Mouse (Mus musculus) neural tube, embryonic 15.5 days (tissue): ENCODE data around the gene Asrgl1. TPM values are rescaled to one million over a fixed set of nuclear protein-coding genes. Genes with fewer than 3 reads are reported as not detected.

ENCODE experiments used
- ATAC-seq: fragments of 200-750 bp; cut with Nextera tagmentation; 2 replicates; pipeline ENCODE4 v1.8.0; 2017; ENCODE audit warnings: mild to moderate bottlenecking, moderate TSS enrichment, moderate library complexity; ENCODE audit not compliant: low FRiP score
- H3K27ac ChIP-seq: fragments of 300-500 bp; sonication (generic); replicated peaks from 2 replicates; pipeline ENCODE4 v1.5.1; 2015; ENCODE audit warnings: mild to moderate bottlenecking, inconsistent platforms
- H3K27me3 ChIP-seq: fragments of 300-500 bp; sonication (generic); replicated peaks from 2 replicates; pipeline ENCODE4 v1.6.1; 2015; ENCODE audit warnings: inconsistent platforms
- H3K36me3 ChIP-seq: fragments of 300-500 bp; sonication (generic); 2 replicates; pipeline ENCODE4 v1.6.1; 2015; ENCODE audit warnings: inconsistent platforms
- H3K4me1 ChIP-seq: fragments of 300-500 bp; sonication (generic); 2 replicates; pipeline ENCODE4 v1.6.1; 2015; ENCODE audit warnings: inconsistent platforms
- H3K4me2 ChIP-seq: fragments of 300-500 bp; sonication (generic); 2 replicates; pipeline ENCODE4 v1.6.1; 2015; ENCODE audit warnings: inconsistent platforms, mild to moderate bottlenecking, moderate library complexity
- H3K4me3 ChIP-seq: fragments of 300-500 bp; sonication (generic); replicated peaks from 2 replicates; pipeline ENCODE4 v1.5.1; 2015; ENCODE audit warnings: mild to moderate bottlenecking, inconsistent platforms
- H3K9ac ChIP-seq: fragments of 300-500 bp; sonication (generic); replicated peaks from 2 replicates; pipeline ENCODE4 v1.6.1; 2015; ENCODE audit warnings: mild to moderate bottlenecking, inconsistent platforms
- H3K9me3 ChIP-seq: fragments of 300-500 bp; sonication (generic); replicated peaks from 2 replicates; pipeline ENCODE4 v1.6.1; 2016; ENCODE audit warnings: inconsistent platforms
- whole genome bisulfite sequencing: fragments of 180-500 bp; shearing (Covaris S2); methylation state at CpG from one replicate; pipeline ENCODE4 v1.1.7; 2015; ENCODE audit warnings: mixed read lengths; 5-methylcytosine and 5-hydroxymethylcytosine counted together
- polyA plus RNA-seq: library from polyadenylated mRNA; unstranded; fragments of >200 nt; fragmentation: Nextera tagmentation; extraction: Ambion mirVana; gene quantifications from 2 replicates; pipeline ENCODE4 v1.2.1, GENCODE M21; 2015

Gene Asrgl1
- polyA plus RNA-seq, 1 experiment from 2014 or later = 31.6 TPM

GRCm38 (mm10) chr19:9067292-9067691 lies 68.1 kb downstream of the Asrgl1 start:
- WGBS = 76% methylated on average over 5 of the region's 5 CpGs
- no peak overlapping the region for H3K9ac ChIP-seq
- ATAC-seq = no peak
- H3K36me3 ChIP-seq = no peaks in the 10 kb centered on the region
- H3K9me3 ChIP-seq = no peaks in the 10 kb centered on the region
- H3K4me1 ChIP-seq = peaks cover 38% of the 10 kb centered on the region
- no peak overlapping the region for H3K27ac ChIP-seq
- no peak overlapping the region for H3K4me3 ChIP-seq
- no peaks in the 10 kb centered on the region for H3K27me3 ChIP-seq
- H3K4me2 ChIP-seq = no peak overlapping the region

- Histone ChIP-seq H3K4me3 (no peak overlapping the region), H3K9ac (no peak overlapping the region), H3K9me3 (no peaks in the 10 kb centered on the region), H3K36me3 (no peaks in the 10 kb centered on the region), H3K27me3 (no peaks in the 10 kb centered on the region), H3K4me1 (peaks cover 27% of the 10 kb centered on the region), H3K4me2 (no peak overlapping the region), H3K27ac (peak overlapping the region; percentile 54)
- ATAC-seq = peak; percentile 85
- 51% methylated on average over 9 of the region's 9 CpGs for WGBS
These were observed 69.5 kb downstream of the Asrgl1 start for GRCm38 (mm10) chr19:9065621-9066561.

GRCm38 (mm10) chr19:9063831-9064230 lies 71.6 kb downstream of the Asrgl1 start:
- ATAC-seq = no peak
- Histone ChIP-seq H3K4me3 (no peak overlapping the region), H3K27ac (no peak overlapping the region), H3K4me1 (peaks cover 15% of the 10 kb centered on the region), H3K9me3 (no peaks in the 10 kb centered on the region), H3K36me3 (no peaks in the 10 kb centered on the region), H3K4me2 (no peak overlapping the region), H3K27me3 (no peaks in the 10 kb centered on the region), H3K9ac (no peak overlapping the region)
- WGBS = 85% methylated on average over 3 of the region's 3 CpGs

- H3K9ac ChIP-seq = no peak overlapping the region
- WGBS = 95% methylated on average over 2 of the region's 2 CpGs
- no peaks in the 10 kb centered on the region for H3K36me3 ChIP-seq
- H3K4me1 ChIP-seq = peaks cover 15% of the 10 kb centered on the region
- no peaks in the 10 kb centered on the region for H3K9me3 ChIP-seq
- no peaks in the 10 kb centered on the region for H3K27me3 ChIP-seq
- ATAC-seq = no peak
- no peak overlapping the region for H3K4me3 ChIP-seq
- H3K27ac ChIP-seq = no peak overlapping the region
- no peak overlapping the region for H3K4me2 ChIP-seq
These were observed 72.6 kb downstream of the Asrgl1 start for GRCm38 (mm10) chr19:9062822-9063221.

GRCm38 (mm10) chr19:9061221-9061893 lies 74.1 kb downstream of the Asrgl1 start:
- no peak overlapping the region for H3K27ac ChIP-seq
- no peaks in the 10 kb centered on the region for H3K9me3 ChIP-seq
- no peaks in the 10 kb centered on the region for H3K36me3 ChIP-seq
- H3K4me2 ChIP-seq = no peak overlapping the region
- H3K4me3 ChIP-seq = no peak overlapping the region
- WGBS = 89% methylated on average over 8 of the region's 8 CpGs
- no peaks in the 10 kb centered on the region for H3K27me3 ChIP-seq
- peaks cover 9% of the 10 kb centered on the region for H3K4me1 ChIP-seq
- no peak for ATAC-seq
- no peak overlapping the region for H3K9ac ChIP-seq

- 77% methylated on average over 4 of the region's 4 CpGs for WGBS
- no peak for ATAC-seq
- Histone ChIP-seq H3K36me3 (no peaks in the 10 kb centered on the region), H3K4me2 (no peak overlapping the region), H3K27ac (no peak overlapping the region), H3K4me3 (no peak overlapping the region), H3K27me3 (no peaks in the 10 kb centered on the region), H3K9me3 (no peaks in the 10 kb centered on the region), H3K9ac (no peak overlapping the region), H3K4me1 (no peaks in the 10 kb centered on the region)
These were observed 75.3 kb downstream of the Asrgl1 start for GRCm38 (mm10) chr19:9060103-9060502.

Other genes starting within 250 kb of the Asrgl1 start
- gene 1810009A15Rik, start 246.8 kb downstream of the Asrgl1 start, polyA plus RNA-seq = 40.1 and 48.2 TPM in 2 replicates
- 0.27 and 0.45 TPM in 2 replicates for gene Gm49416, start 246.7 kb downstream of the Asrgl1 start, polyA plus RNA-seq
- gene Ints5, start 242.6 kb downstream of the Asrgl1 start, polyA plus RNA-seq = 31.0 and 35.4 TPM in 2 replicates
- gene Ganab, start 237.6 kb downstream of the Asrgl1 start, polyA plus RNA-seq = 75.4 and 82.2 TPM in 2 replicates
- gene B3gat3, start 215.3 kb downstream of the Asrgl1 start, polyA plus RNA-seq = 80.4 and 89.1 TPM in 2 replicates
- gene Rom1, start 206.3 kb downstream of the Asrgl1 start, polyA plus RNA-seq = 3.0 and 3.2 TPM in 2 replicates
- 13.9 and 17.1 TPM in 2 replicates for gene Eml3, start 206.1 kb downstream of the Asrgl1 start, polyA plus RNA-seq
- 94.8 and 117 TPM in 2 replicates for gene Mta2, start 193.8 kb downstream of the Asrgl1 start, polyA plus RNA-seq
- 25.4 and 26.0 TPM in 2 replicates for gene Tut1, start 181.8 kb downstream of the Asrgl1 start, polyA plus RNA-seq
- 291 and 348 TPM in 2 replicates for gene Eef1g, start 168.6 kb downstream of the Asrgl1 start, polyA plus RNA-seq
- gene Ahnak, start 146.4 kb downstream of the Asrgl1 start, polyA plus RNA-seq = 4.4 and 8.0 TPM in 2 replicates
- gene Scgb1a1, start 47.7 kb downstream of the Asrgl1 start, polyA plus RNA-seq = not detected in 2 replicates